Mouse (Mus musculus) left cerebral cortex, adult 11 months (tissue): Measurements from ENCODE around the gene Scube3.

Experiments used
- DNase-seq: peaks from one replicate; pipeline ENCODE4 v3.0.0; 2022; ENCODE audit warnings: low spot score

Gene Scube3

DNA sequence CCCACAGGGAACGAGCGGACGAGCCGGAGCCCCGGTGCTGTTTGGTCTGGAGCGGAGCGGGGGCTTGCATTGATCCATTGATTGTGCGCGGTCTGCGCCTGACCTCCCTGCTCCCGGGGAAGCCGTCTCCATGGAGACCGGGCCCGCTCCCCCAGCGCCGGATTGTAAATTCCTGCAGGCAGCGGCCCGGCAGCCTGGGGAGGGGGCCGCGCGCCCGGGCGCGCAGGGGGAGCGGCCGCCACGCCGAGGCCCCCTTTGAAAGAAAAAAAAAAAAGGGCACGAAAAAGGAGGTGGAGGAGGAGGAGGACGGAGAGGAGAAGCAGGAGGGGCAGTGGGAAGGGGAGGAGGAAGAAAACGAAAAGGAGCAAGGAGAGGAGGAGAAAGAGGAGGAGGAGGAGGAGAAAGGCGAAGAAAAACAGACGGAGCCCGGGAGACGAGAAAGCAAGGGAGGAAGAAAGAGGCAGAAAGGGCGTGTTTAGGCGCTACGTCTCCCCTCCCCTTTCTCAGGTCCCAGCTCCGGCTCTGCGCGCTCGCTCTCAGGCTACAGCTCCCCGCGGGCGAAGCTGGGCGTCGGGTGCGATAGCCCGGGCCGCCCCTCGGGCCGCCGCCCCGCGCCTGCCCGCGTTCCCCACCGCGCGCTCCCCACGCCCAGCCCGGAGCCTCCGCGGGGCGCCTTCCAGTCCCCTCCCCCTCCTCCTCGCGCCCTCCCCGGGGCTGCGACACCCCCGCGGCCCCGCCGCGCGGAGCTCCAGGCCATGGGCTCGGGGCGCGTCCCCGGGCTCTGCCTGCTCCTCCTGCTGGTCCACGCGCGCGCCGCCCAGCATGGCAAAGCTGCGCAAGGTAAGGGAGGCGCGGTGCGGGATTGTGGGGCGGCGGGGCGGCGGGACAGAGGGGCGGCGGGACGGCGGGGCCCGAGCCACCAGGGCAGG lies at the start of gene Scube3:
Scube3 (plus strand) TSS at position 371 of the 929 bp plus-strand sequence.
- no peak for DNase-seq

- DNase-seq, result no peak
Observed at GRCm38 (mm10) chr17:28092297-28092696, 49.6 kb upstream of the Scube3 start.

DNA sequence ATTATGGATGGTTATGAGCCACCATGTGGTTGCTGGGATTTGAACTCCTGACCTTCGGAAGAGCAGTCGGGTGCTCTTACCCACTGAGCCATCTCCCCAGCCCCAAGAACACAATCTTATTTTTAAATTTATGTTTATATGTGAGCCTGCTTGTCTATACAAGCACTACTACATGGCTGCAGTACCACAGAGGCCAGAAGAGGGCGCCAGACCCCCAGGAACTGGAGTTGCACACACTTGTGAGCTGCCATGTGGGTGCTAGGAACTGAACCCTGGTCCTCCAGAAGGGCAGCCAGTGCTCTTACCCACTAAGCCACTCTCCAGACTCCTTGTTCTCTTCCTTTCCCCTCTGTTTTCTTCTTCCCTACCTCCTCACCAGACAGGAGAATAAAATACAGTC lies 48.1 kb upstream of the Scube3 start:
- no peak for DNase-seq

- DNase-seq, result no peak
Observed at GRCm38 (mm10) chr17:28096418-28096817, 45.5 kb upstream of the Scube3 start.

GRCm38 (mm10) chr17:28097308-28097707 lies 44.6 kb upstream of the Scube3 start:
- no peak for DNase-seq

DNA sequence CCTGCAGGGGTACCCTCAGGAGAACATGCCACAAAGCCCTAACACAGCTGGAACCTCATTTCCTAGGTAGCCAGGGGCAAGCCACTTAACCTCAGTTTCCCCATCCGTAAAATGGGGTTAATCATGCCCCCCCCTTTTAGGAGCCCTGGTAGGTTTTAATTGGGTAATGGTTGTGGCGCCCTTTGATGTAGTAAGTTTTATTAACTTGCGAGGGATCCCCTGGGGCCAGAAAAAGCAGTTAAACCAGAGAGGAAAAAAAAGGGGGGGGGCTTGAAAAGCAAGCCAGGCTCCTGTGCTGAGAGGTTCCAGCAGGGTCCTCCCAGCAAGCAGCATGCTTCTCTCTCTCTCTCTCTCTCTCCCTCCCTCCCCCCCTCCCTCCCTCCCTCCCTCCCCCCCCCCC lies 42.9 kb upstream of the Scube3 start:
- no peak for DNase-seq

DNA sequence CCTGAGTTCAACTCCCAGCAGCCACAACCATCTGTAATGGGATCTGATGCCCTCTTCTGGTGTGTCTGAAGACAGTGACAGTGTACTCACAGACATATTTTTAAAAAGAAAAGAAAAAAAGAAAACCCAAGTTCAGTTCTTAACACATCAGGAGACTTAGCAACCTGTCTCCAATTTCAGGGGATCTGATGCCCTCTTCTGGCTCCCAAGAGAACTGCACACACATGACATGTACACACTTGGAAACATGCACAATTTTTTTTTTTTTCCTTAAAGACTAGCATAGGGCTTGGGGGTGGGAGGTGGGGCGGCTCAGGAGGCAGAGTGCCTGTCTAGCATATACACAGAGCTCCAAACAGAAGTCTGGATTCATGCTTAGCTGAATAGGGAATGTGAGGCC lies 41.3 kb upstream of the Scube3 start:
- DNase-seq, result no peak

GRCm38 (mm10) chr17:28101284-28101887 lies 40.6 kb upstream of the Scube3 start:
- no peak for DNase-seq

GRCm38 (mm10) chr17:28101902-28102319 lies 40.0 kb upstream of the Scube3 start:
- no peak for DNase-seq

DNA sequence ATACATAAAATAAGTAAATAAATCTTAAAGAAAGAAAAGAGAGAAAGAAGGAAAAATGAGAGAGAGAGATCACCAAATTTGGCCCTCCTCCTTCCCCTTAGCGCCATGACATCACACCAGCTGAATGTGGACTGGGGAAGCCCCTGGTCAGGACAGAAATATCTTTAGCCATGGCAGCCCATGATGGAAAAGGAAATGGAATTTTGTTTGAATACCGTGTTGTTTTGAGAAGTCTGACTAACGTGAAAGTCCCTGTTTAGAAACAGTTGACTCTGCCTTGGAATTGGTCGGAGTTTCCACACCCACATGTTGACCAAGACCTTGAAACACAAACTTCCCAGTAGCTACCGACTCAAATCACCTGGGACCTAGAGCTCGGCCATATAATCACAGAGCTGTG lies 37.5 kb upstream of the Scube3 start:
- no peak for DNase-seq

GRCm38 (mm10) chr17:28106352-28106751 lies 35.6 kb upstream of the Scube3 start:
- no peak for DNase-seq

DNA sequence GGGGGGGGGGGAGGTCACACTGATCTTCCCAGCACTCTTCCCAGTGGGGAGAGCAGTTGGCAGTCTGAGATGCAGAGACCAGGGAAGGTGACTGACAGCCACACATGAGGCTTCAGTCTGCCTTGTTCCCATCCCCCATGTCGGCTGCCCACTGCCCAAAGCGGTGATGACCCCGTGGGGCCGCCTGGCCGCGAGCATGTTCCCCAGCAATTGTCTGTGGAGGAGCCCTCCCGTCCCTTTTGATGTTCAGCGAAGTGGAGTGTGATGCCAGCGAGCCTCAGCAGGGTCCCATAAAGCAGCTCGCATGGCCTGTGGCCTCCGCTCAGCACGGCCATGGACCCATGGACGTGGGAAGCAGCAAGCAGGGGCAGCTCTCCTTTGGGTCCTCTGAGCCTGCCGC lies 34.7 kb upstream of the Scube3 start:
- no peak for DNase-seq

DNA sequence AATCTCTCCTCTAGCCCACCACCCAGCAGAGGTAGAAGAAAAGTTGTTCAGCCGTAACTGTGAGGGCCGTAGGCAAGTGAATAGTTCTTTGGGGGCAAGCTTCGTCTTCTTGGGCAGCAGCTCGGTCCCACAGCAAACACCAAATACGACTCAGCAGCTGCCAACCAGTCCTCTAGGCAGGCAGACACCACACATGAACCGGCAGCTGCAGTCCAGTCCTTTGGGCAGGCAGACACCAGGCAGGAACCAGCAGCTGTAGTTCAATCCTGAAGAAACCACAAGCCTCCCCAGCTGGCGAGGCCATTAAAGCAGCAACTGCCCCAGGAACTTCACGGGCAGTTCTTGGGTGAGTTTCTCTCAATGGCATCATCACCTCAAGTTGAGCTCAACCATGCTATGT lies 29.7 kb upstream of the Scube3 start:
- no peak for DNase-seq

GRCm38 (mm10) chr17:28116335-28116734 lies 25.6 kb upstream of the Scube3 start:
- DNase-seq, result no peak

DNA sequence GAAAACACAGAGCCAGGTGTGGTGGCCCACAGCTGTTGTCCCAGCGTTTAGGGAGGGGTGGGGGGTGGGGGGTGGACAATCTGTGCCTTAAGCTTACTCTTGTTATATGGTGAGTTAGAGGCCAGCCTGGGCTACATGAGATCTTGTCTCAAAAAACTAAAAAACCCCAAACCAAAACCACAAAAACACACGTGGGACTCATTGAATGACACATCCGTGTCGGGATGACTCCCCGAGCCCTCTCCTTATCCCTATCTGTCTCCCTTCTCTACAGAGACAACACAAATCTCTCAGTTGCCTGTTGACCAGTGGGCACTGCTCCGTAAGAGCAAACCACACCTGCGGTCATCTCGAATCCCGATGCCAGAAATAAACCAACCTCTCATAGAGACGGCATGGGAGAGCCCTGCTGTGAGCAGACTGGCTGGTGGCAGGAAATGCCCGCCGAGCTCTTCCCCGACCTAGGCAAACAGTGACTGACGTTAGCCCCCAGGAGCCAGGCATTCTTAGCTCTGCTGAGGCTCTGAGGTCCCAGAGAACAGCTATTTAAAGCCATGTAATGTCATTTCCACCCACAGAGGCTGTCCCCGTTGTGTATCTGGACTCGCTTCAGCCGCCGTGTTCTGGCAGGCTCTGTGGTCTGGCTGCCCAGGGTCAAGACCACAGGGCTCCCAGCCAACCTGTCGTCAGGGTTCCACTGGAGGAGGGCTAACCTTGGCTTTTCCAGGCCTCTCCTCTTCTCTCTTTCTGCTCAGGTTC lies 24.3 kb upstream of the Scube3 start:
- DNase-seq, result no peak

DNA sequence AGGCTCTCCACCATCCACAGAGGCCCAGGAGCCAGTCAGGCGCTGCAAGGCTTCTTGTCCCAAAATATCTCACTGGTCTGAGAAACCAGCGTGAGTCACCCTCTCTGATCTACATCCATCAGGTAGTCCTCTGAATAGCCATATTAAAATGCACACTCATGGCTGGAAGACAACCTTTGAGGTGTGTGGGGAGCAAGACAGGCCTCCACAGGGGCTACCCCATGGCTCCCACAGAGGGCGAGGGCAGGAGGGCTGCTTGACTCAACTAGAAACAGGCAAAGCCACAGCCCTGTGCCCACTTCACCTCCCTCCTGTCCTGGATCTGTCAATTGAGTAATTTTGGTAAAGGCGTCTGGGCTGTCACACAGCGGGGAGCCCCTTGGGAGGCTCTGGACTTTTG lies 21.5 kb upstream of the Scube3 start:
- DNase-seq, result no peak

GRCm38 (mm10) chr17:28122949-28123348 lies 19.0 kb upstream of the Scube3 start:
- DNase-seq, result no peak

GRCm38 (mm10) chr17:28123627-28124026 lies 18.3 kb upstream of the Scube3 start:
- no peak for DNase-seq

- no peak for DNase-seq
Observed at GRCm38 (mm10) chr17:28124368-28124767, 17.6 kb upstream of the Scube3 start.

DNA sequence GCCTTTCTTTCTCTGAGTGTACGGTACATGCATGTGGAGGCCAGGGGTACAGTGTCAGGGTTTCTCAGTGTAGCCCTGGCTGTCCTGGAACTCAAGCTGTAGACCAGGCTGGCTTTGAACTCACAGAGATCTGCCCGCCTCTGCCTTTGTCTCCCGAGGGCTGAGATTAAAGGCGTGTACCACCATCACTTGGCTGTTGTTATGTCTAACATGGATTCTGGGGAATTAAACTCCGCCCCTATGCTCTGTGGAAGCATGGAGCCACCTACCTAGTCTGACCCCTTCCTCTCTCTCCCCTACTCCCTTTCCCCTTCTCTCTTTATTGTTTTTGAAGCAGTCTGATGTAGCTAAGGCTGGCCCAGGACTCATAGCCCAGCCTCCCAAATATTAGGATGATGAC lies 12.1 kb upstream of the Scube3 start:
- no peak for DNase-seq

- no peak for DNase-seq
Observed at GRCm38 (mm10) chr17:28130391-28131125, 11.4 kb upstream of the Scube3 start.

- no peak for DNase-seq
Observed at GRCm38 (mm10) chr17:28131156-28131555, 10.8 kb upstream of the Scube3 start.
